Comparison of ENCODE assay signal across 13 mouse cellular contexts in the genomic region with DNA sequence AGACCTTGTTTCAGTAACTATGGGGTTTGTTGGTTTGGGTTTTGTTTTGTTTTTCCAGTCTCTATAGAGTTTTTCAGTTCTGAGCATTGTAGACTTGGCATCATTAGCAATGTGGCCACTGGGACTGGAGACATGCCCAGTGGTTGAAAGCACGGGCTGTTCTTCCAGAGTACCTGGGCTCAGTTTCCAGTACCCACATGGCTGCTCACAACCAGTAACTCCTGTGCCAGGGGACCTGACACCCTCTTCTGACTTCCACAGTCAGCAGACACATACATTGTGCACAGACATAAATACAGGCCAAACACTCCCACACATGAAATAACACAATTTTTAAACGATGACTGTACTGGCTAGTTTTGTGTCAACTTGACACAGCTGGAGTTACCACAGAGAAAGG.
DNase-seq lines count a peak whose midpoint lies in the region; ATAC-seq and TF ChIP-seq lines count a peak whose summit lies in the region.
"Had no signal": no experiment of that assay in that cellular context is flagged by ENCODE, and none has a peak within 500 bp of the region (broad histone marks: within the 10 kb centered on the region; RNA-seq: fewer than 3 reads in every experiment).

No protein-coding gene starts in this region.

- no peak overlapping the region for H3K4me2 ChIP-seq in kidney, embryonic 16.5 days (replicated peaks; ENCODE audit: low read depth, low read length)
- H3K4me2 ChIP-seq: hindbrain, embryonic 14.5 days had no signal

- no peak overlapping the region; the same call in 1 of the 2 replicates for H3K27ac ChIP-seq in kidney, embryonic 16.5 days (ENCODE audit: low read length)
- H3K27ac ChIP-seq: hindbrain, embryonic 14.5 days had no signal

- H3K36me3 ChIP-seq in kidney, embryonic 16.5 days (ENCODE audit: insufficient read depth, low read length) = no peaks in the 10 kb centered on the region

- peak; percentile 12 for DNase-seq in adrenal gland, postnatal 14 days
- DNase-seq in adrenal gland, postnatal 36 days = no peak
- peak; percentile 47 for DNase-seq in kidney, adult 18-20 months
- DNase-seq in lung, postnatal 14 days = peak; percentile 17
- DNase-seq in lung, adult 2 months = no peak
- peak; percentile 44 to 62 for DNase-seq in heart, postnatal 36 days
- DNase-seq in cerebellum, adult 8-10 months = no peak
- DNase-seq: adrenal gland, adult 2 months; cerebellum, postnatal 25 days had no signal

- no peak for TF ChIP-seq POLR2A in lung, adult 2 months (IDR thresholded peaks at IDR 0.05; ENCODE audit: borderline replicate concordance, extremely low read depth, low read depth, low read length)

- H3K4me3 ChIP-seq in kidney, embryonic 16.5 days (ENCODE audit: low read length) = no peak overlapping the region
- no peak overlapping the region for H3K4me3 ChIP-seq in lung, adult 2 months (replicated peaks; ENCODE audit: extremely low read depth, low read depth, low read length)

- peaks cover 15% of the 10 kb centered on the region for H3K4me1 ChIP-seq in kidney, embryonic 16.5 days (ENCODE audit: insufficient read depth, low read length)
- H3K4me1 ChIP-seq in lung, adult 2 months (ENCODE audit: control insufficient read depth, insufficient read depth, low read length) = no peaks in the 10 kb centered on the region

- no peak overlapping the region for H3K9ac ChIP-seq in kidney, embryonic 16.5 days (replicated peaks; ENCODE audit: low read length)
- H3K9ac ChIP-seq: hindbrain, embryonic 14.5 days had no signal

- no peaks in the 10 kb centered on the region for H3K27me3 ChIP-seq in kidney, embryonic 16.5 days (ENCODE audit: insufficient read depth, low read length)

- H3K9me3 ChIP-seq in kidney, embryonic 16.5 days (ENCODE audit: low read length) = no peaks in the 10 kb centered on the region

- intact Hi-C loops in heart, postnatal 36 days (cut with DNase I) = no loop called here

- no peak for ATAC-seq in kidney, embryonic 16.5 days (ENCODE audit: low FRiP score, low TSS enrichment)
- ATAC-seq: intestine, postnatal 0 days; midbrain, embryonic 16.5 days had no signal

- WGBS in kidney, embryonic 16.5 days = 55% methylated on average over 2 of the region's 2 CpGs
- 60% methylated on average over 2 of the region's 2 CpGs for WGBS in lung, adult 2 months

- TF ChIP-seq CTCF in lung, adult 2 months (IDR thresholded peaks at IDR 0.05; ENCODE audit: insufficient read depth, low read length) = no peak

Comparison
In these comparisons a context has a peak if more than half of its experiments do, and no peak if none do; other contexts are left out.
1. DNase-seq: peak in adrenal gland, postnatal 14 days (single experiment), kidney, adult 18-20 months (single experiment), lung, postnatal 14 days (single experiment) and heart, postnatal 36 days (2 of 2); none in adrenal gland, postnatal 36 days (0 of 2), lung, adult 2 months (single experiment) and cerebellum, adult 8-10 months (single experiment).